Mouse (Mus musculus): ENCODE measurements at regions not wholly inside any gene's neighbourhood (a gene's known extent, or its start where the extent isn't known, plus 50 kb on each side); places are given as distances from the start of the nearest gene placed in this dataset.

DNA sequence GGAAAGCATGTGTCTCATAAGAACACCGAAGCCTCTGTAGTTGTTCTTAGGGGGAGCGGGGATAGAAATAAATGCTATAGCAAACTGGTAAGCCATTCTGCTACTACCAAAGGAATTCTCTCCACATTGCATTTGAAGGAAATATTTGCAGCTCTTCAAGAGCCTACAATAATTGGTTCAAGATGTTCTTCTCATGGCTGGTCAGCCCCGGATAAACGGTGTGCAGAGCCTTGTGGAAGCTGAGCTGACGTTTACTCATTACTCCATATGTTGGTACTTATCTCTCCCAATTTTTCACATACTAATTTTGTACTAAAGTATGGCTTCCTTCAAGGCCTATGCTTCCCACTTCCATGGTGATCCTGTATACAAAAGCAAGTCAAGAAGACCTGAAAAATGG lies 317.0 kb downstream of the Tex13c3 start:
- no peak for TF ChIP-seq CTCF (IDR thresholded peaks at IDR 0.05; ENCODE audit: extremely low read depth, insufficient read depth, low read length)
- no peak for TF ChIP-seq POLR2A (IDR thresholded peaks at IDR 0.05; ENCODE audit: extremely low read depth, insufficient read depth, low read length)

All from cortical plate, adult 2 months (tissue).